Mouse (Mus musculus) granulocyte monocyte progenitor cell, adult 5-6 weeks (primary cell): ENCODE measurements around the gene Csnk2b. TPM values are rescaled to one million over a fixed set of nuclear protein-coding genes. Genes with fewer than 3 reads are reported as not detected.

Source experiments
- total RNA-seq, 2 experiments: library from RNA; stranded (forward) in 1 of 2; stranded (reverse) in 1 of 2; fragments of 200-712, 200-1000 nt in 1 of 2; fragments of >200 nt in 1 of 2; fragmentation: Nextera tagmentation in 1 of 2; gene quantifications; 2 replicates each; pipeline ENCODE4 v1.2.3; 2014 to 2017

Gene Csnk2b
- total RNA-seq, 2 experiments from 2014 or later, result 317 to 384 TPM

Other genes starting within 250 kb of the Csnk2b start
Only the 30 nearest of the 42 such genes appear.
- gene Lsm2, start 140.2 kb downstream of the Csnk2b start, total RNA-seq (2014; fragmentation: Nextera tagmentation), result 129 and 305 TPM in 2 replicates
- gene Lsm2, start 140.2 kb downstream of the Csnk2b start, total RNA-seq (2017), result 42.0 and 71.6 TPM in 2 replicates
- 75.6 and 150 TPM in 2 replicates for gene Vars, start 121.1 kb downstream of the Csnk2b start, total RNA-seq (2014; fragmentation: Nextera tagmentation)
- gene Vars, start 121.1 kb downstream of the Csnk2b start, total RNA-seq (2017), result 174 and 181 TPM in 2 replicates
- 0.11 and 0.19 TPM in 2 replicates for gene Vwa7, start 105.5 kb downstream of the Csnk2b start, total RNA-seq (2014; fragmentation: Nextera tagmentation)
- gene Vwa7, start 105.5 kb downstream of the Csnk2b start, total RNA-seq (2017), result not detected in 2 replicates
- gene Sapcd1, start 94.0 kb downstream of the Csnk2b start, total RNA-seq (2014; fragmentation: Nextera tagmentation), result 2.5 TPM in 1 of 2 replicates, not detected in the other
- 0.90 TPM in 1 of 2 replicates, not detected in the other for gene Sapcd1, start 94.0 kb downstream of the Csnk2b start, total RNA-seq (2017)
- 0.19 and 6.8 TPM in 2 replicates for gene Msh5, start 75.3 kb downstream of the Csnk2b start, total RNA-seq (2014; fragmentation: Nextera tagmentation)
- 0.62 and 3.6 TPM in 2 replicates for gene Msh5, start 75.3 kb downstream of the Csnk2b start, total RNA-seq (2017)
- 231 and 245 TPM in 2 replicates for gene Clic1, start 72.1 kb downstream of the Csnk2b start, total RNA-seq (2014; fragmentation: Nextera tagmentation)
- gene Clic1, start 72.1 kb downstream of the Csnk2b start, total RNA-seq (2017), result 268 and 347 TPM in 2 replicates
- 3.4 TPM in 1 of 2 replicates, not detected in the other for gene Ddah2, start 63.0 kb downstream of the Csnk2b start, total RNA-seq (2014; fragmentation: Nextera tagmentation)
- 0.57 and 3.7 TPM in 2 replicates for gene Ddah2, start 63.0 kb downstream of the Csnk2b start, total RNA-seq (2017)
- gene Ly6g6c, start 56.7 kb downstream of the Csnk2b start, total RNA-seq (2014; fragmentation: Nextera tagmentation), result not detected in 2 replicates
- not detected in 2 replicates for gene Ly6g6c, start 56.7 kb downstream of the Csnk2b start, total RNA-seq (2017)
- not detected in 2 replicates for gene Mpig6b, start 55.9 kb downstream of the Csnk2b start, total RNA-seq (2014; fragmentation: Nextera tagmentation)
- gene Mpig6b, start 55.9 kb downstream of the Csnk2b start, total RNA-seq (2017), result not detected in 2 replicates
- gene Ly6g6e, start 45.2 kb downstream of the Csnk2b start, total RNA-seq (2014; fragmentation: Nextera tagmentation), result not detected in 2 replicates
- not detected in 2 replicates for gene Ly6g6e, start 45.2 kb downstream of the Csnk2b start, total RNA-seq (2017)
- not detected in 2 replicates for gene Ly6g6d, start 44.0 kb downstream of the Csnk2b start, total RNA-seq (2014; fragmentation: Nextera tagmentation)
- gene Ly6g6d, start 44.0 kb downstream of the Csnk2b start, total RNA-seq (2017), result not detected in 2 replicates
- gene Ly6g6f, start 36.4 kb downstream of the Csnk2b start, total RNA-seq (2014; fragmentation: Nextera tagmentation), result not detected in 2 replicates
- not detected in 2 replicates for gene Ly6g6f, start 36.4 kb downstream of the Csnk2b start, total RNA-seq (2017)
- gene Abhd16a, start 32.8 kb downstream of the Csnk2b start, total RNA-seq (2014; fragmentation: Nextera tagmentation), result 26.7 and 33.3 TPM in 2 replicates
- gene Abhd16a, start 32.8 kb downstream of the Csnk2b start, total RNA-seq (2017), result 27.7 and 35.0 TPM in 2 replicates
- not detected in 2 replicates for gene Ly6g5c, start 13.8 kb downstream of the Csnk2b start, total RNA-seq (2014; fragmentation: Nextera tagmentation)
- not detected in 2 replicates for gene Ly6g5c, start 13.8 kb downstream of the Csnk2b start, total RNA-seq (2017)
- 1.6 TPM in 1 of 2 replicates, not detected in the other for gene Ly6g5b, start 6.6 kb downstream of the Csnk2b start, total RNA-seq (2014; fragmentation: Nextera tagmentation)
- 0.56 TPM in 1 of 2 replicates, not detected in the other for gene Ly6g5b, start 6.6 kb downstream of the Csnk2b start, total RNA-seq (2017)
- 21.2 and 25.4 TPM in 2 replicates for gene Gpank1, start 598 bp downstream of the Csnk2b start, total RNA-seq (2014; fragmentation: Nextera tagmentation)
- gene Gpank1, start 598 bp downstream of the Csnk2b start, total RNA-seq (2017), result 24.0 and 26.9 TPM in 2 replicates
- 16.3 and 18.4 TPM in 2 replicates for gene D17H6S53E, start 4.3 kb upstream of the Csnk2b start, total RNA-seq (2014; fragmentation: Nextera tagmentation)
- 7.9 and 10.7 TPM in 2 replicates for gene D17H6S53E, start 4.3 kb upstream of the Csnk2b start, total RNA-seq (2017)
- gene Apom, start 10.0 kb upstream of the Csnk2b start, total RNA-seq (2014; fragmentation: Nextera tagmentation), result not detected in 2 replicates
- 1.2 TPM in 1 of 2 replicates, not detected in the other for gene Apom, start 10.0 kb upstream of the Csnk2b start, total RNA-seq (2017)
- 93.9 and 111 TPM in 2 replicates for gene Bag6, start 13.1 kb upstream of the Csnk2b start, total RNA-seq (2014; fragmentation: Nextera tagmentation)
- 68.8 and 74.0 TPM in 2 replicates for gene Bag6, start 13.1 kb upstream of the Csnk2b start, total RNA-seq (2017)
- gene Prrc2a, start 42.8 kb upstream of the Csnk2b start, total RNA-seq (2014; fragmentation: Nextera tagmentation), result 254 and 306 TPM in 2 replicates
- gene Prrc2a, start 42.8 kb upstream of the Csnk2b start, total RNA-seq (2017), result 43.2 and 67.9 TPM in 2 replicates
- gene Aif1, start 54.0 kb upstream of the Csnk2b start, total RNA-seq (2014; fragmentation: Nextera tagmentation), result 15.1 and 20.8 TPM in 2 replicates
- gene Aif1, start 54.0 kb upstream of the Csnk2b start, total RNA-seq (2017), result 7.8 and 14.3 TPM in 2 replicates
- gene Lst1, start 66.4 kb upstream of the Csnk2b start, total RNA-seq (2014; fragmentation: Nextera tagmentation), result 78.7 and 89.0 TPM in 2 replicates
- 55.5 and 115 TPM in 2 replicates for gene Lst1, start 66.4 kb upstream of the Csnk2b start, total RNA-seq (2017)
- 1.6 TPM in 1 of 2 replicates, not detected in the other for gene Ltb, start 72.4 kb upstream of the Csnk2b start, total RNA-seq (2014; fragmentation: Nextera tagmentation)
- 0.41 and 0.99 TPM in 2 replicates for gene Ltb, start 72.4 kb upstream of the Csnk2b start, total RNA-seq (2017)
- gene Tnf, start 80.0 kb upstream of the Csnk2b start, total RNA-seq (2014; fragmentation: Nextera tagmentation), result 5.9 and 12.2 TPM in 2 replicates
- 13.1 and 15.2 TPM in 2 replicates for gene Tnf, start 80.0 kb upstream of the Csnk2b start, total RNA-seq (2017)
- gene Lta, start 83.3 kb upstream of the Csnk2b start, total RNA-seq (2014; fragmentation: Nextera tagmentation), result not detected in 2 replicates
- not detected in 2 replicates for gene Lta, start 83.3 kb upstream of the Csnk2b start, total RNA-seq (2017)
- not detected in 2 replicates for gene Gm16181, start 98.8 kb upstream of the Csnk2b start, total RNA-seq (2014; fragmentation: Nextera tagmentation)
- gene Gm16181, start 98.8 kb upstream of the Csnk2b start, total RNA-seq (2017), result 0.82 TPM in 1 of 2 replicates, not detected in the other
- gene Atp6v1g2, start 111.6 kb upstream of the Csnk2b start, total RNA-seq (2014; fragmentation: Nextera tagmentation), result 10.0 and 11.7 TPM in 2 replicates
- gene Atp6v1g2, start 111.6 kb upstream of the Csnk2b start, total RNA-seq (2017), result 2.0 and 3.9 TPM in 2 replicates
- gene Nfkbil1, start 113.7 kb upstream of the Csnk2b start, total RNA-seq (2014; fragmentation: Nextera tagmentation), result 4.5 and 5.2 TPM in 2 replicates
- gene Nfkbil1, start 113.7 kb upstream of the Csnk2b start, total RNA-seq (2017), result 5.3 and 5.9 TPM in 2 replicates
- gene Ddx39b, start 119.7 kb upstream of the Csnk2b start, total RNA-seq (2014; fragmentation: Nextera tagmentation), result 411 and 417 TPM in 2 replicates
- gene Ddx39b, start 119.7 kb upstream of the Csnk2b start, total RNA-seq (2017), result 175 and 187 TPM in 2 replicates
- gene H2-D1, start 140.7 kb upstream of the Csnk2b start, total RNA-seq (2014; fragmentation: Nextera tagmentation), result 275 and 369 TPM in 2 replicates
- 399 and 416 TPM in 2 replicates for gene H2-D1, start 140.7 kb upstream of the Csnk2b start, total RNA-seq (2017)